Mouse (Mus musculus): ENCODE results near the gene Asb10.
"Not testable (repeated sequence)": the region's sequence is repeated elsewhere in the genome, so short reads cannot be mapped to it uniquely, and the experiment has no call there.

Asb10 gene

DNA sequence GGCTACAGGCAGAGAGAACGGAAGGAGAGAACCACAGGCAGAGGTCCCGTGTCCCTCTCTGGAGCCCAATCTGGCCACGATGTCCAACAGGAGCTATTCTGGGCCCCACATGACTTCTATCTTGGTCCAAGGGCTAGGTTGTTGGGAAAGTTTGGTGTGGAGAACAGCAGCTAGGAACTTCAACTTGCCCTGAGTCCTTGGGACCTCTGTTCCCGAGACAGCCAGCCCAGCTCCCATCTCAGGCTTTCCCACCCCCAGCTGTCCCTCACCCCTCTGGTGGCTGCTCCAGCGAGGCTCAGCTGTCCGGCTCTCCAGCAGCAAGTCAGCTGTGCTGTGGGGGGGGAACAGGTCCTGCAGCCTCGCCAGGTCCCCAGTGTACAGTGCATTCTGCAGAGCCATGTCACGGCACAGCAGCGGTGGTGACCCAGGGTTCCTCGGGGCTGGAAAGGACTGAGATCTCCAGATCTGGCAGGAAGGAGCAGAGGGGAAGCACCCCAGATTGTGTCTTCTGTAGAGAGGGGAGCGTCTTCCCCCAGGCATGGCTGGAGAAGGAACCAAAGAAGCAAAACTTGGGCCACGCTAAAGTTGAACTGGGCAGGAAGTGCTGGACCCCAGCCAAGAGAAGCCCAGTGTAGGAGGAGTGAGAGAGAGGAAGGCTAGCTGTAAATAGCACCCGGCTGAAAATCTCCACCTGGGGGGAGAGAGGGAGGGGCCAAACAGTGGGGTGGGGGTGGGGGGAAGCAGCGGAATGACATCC, at the start of gene Asb10:
Gene Asb10 (minus strand): TSS at position 592 of the 757 bp plus-strand sequence.
- peak; percentile 72 for DNase-seq

DNA sequence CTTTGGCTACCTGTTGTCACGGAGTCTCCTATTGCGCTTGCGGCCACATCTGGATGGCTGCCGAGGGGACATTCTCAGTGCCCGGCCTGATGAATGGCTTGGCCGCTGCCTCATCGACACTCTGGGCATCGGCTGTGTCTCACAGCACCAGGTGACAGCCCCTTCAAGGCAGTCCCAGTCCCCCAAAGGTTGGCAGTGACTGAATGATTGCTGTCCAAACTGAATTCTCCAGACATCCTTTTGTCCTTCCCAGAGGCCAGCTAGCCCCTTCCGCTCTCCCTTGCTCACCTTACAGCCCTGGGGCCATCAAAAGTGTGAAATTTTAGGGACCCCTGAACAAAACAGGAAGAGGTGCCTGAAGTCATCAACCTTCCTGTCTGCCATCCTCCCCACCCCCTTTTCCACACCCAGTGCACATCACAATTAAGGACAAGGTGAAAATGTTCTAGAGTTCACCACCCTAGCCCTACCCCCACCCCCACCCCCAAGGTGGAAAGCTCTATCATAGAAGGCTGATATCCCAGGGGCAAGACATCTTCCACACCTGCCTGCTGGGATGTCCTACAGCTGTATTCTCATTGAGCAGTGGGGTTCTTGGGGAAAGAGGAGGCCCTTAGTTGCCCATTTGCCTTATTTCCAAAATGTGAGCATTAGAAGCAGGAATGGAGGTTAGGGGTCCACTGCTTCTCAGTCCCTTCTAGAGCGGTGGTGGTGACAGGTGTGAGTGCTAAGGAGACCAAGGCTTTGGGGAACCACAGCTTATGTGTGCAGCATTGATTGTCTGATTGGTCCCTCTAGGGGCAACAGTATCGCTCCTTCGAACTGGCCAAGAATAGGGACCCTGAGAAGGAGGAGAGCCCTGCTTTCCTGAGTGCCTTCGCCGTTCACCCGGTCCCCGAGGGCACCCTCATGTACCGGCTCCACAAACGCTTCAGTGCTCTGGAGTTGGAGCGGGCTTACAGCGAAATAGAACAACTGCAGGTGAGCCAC, 49.0 kb upstream of the Asb10 start:
- no peak for DNase-seq

DNA sequence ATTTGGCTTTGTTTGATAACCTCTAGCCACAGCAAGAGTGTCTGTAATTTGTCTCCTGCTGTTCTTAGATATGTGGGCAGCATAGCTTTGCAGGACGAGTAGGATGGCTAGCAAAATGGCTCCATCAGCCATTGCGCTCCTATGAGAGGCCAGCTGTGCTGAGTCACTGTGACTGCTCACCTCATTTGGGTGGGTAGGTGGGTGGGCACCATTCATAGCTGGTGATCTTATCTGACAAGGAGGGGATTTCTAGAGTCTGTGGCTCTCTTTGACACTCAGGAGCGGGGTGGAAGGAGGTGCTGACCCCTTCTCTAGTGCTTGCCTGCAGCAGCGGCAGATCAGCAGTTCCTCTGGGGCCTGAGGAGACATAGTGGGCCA, 46.4 kb upstream of the Asb10 start:
- no peak for DNase-seq

DNA sequence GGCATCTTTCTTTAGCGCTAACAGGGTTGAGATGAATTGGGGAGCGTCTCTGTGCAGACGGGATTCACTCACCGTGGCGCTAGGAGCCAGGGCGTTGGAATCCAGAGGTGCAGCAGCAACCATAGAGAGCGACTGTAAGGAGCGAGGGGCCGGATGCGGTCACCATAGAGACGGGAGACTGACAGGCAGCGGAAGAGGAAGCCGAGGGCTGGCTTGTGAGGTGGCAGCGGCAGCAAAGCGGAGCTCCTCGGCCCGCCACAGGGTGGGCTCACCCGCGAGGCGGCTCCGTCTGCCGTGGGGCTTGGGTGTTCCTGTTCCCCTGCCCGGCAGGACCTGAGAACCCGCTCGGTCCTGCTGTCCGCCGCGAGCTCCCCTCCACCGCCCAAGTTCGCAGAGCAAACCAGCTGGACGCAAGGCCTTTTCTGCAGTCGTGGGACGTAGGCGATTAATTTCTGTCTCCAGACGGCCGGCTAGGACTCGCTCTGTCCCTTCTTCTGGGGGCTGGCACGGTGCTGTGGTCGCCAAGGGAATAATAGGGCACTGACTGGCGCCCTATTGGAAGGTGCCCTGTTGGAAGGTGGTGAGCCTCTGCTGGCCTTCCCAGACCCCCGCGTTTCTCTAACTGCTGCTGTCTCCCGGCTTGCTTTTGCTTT, 45.9 kb upstream of the Asb10 start, which contains the start of gene Chpf2:
Gene Chpf2 (plus strand): TSS at position 195 of the 653 bp plus-strand sequence.
- DNase-seq, result peak; percentile 83

DNA sequence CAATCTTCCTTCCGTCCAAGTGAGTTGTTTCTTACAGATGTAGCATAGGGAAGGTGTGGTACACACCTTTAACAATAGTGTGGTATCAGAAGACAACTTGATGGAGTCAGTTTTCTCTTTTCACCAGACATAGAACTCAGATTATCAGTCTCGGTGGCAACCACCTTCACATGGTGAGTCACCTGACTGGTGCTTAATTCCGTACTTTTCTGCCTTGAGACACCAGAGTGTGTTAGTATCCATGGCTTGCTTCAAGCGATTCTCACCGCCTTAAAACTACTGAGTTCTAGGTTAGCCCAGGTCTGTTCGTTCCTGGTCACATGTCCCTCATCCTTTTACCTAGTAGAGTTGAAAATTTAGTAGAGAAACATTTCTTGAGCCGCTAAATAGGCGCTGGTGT, 45.3 kb upstream of the Asb10 start:
- DNase-seq, result no peak

DNA sequence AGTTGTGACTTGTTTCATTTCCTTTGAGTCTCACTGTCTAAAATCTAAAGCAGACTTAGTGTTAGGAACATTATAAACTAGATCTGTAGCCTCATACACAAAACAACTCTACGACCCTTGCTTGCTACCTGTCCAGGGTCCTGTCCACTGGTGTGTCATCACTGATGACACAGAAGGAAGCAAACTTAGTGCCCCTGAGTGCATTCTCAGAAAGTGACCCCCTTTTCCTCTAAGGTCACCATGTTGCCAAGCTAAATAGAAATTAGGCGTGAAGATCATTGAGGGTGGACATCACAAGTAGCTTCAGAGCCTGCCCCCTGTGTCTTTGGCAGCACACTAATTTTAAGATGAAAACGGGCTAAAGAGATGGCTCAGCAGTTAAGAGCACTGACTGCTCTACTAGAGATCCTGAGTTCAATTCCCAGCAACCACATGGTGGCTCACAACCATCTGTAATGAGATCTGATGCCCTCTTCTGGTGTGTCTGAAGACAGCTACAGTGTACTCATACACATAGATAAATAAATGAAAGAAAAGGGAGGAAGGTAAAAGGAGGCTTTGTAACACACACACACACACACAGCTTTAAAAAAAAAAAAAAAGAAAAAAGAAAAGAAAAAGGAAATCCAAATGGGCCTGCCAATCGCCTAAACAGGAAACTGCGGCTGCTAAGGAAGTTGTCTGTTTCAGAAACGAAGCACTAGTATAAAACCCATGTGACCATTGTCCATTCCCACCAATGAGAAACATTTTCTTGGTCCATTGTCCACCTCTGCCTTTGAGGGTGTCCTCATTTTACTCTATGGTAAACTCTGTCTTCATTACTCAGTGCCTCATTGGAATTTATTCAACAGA, 37.6 kb upstream of the Asb10 start:
- DNase-seq, result no peak

DNA sequence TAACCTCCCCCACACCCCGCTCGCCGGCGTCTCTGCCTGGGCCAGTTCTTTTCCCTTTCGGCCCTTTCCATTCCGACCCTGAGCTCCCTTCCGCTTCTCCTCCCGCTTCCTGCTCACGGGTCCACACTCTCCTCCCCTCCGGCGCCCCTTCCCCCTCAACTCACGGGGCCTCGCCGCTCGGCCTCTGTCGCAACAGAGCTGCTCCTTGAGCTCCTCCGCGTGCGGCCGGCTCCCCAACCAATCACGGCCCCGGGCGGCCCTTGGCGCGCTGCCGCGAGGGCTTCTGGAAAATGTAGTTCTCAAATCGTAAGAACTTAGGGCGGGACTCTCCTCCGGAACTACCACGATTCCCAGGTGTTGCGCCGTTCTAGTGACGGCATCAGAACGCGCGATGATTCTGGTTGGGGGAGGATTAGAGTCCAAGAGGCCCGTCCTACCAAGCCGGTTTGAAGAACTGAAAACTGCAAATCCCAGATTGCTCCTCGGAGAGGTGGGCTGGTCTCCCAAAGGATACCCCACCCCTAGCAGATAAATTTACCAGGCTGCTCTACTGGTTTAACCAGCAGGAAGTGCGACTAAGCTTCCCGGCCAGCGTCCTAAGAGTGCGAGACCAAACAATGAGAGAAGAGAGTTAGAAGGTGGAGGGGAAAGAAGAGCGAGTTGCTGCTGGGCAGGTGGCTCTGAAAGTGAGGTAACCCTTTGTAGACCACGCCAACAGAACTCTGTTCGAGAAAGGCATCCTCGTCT, 36.6 kb upstream of the Asb10 start, which contains the start of gene Abcf2:
Gene Abcf2 (minus strand): TSS at position 285 of the 747 bp plus-strand sequence.
- DNase-seq, result peak; percentile 100

DNA sequence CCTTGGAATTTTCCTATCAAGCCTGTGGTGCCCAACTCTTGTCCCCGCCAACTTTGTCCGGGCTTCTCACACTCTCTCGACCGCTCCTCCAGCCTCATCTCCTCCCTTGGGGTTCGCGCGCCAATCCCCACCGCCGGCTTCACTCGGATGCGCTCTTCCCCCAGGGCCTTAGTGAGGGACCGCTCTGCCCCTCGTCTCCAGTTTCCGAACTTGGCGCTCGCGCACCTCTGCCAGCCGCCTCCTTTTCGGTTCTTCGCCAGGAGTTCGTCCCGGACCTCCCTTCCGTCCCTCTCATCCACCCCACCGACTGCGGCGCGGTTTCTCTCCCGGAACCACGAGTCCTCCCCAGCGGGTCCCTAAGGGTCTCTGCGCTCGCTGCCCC, 36.0 kb upstream of the Asb10 start:
- DNase-seq, result peak; percentile 35

DNA sequence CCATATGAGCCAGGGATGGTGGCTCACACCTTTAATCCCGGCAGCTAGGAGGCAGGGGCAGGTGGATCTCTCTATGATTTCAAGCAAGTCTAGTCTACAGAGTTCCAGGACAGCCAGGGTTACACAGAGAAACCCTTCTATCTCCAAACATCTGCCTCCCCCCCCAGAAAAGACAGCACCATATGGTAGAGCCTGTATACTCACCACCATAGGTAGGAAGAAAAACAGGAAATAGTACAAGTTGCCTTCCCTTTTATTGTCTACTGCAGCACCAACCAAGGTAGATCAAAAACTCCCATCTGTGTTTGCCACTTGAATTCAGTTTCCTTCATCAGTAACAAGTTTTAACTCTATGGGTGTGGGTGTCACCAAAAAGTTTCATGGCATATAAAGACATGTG, 35.2 kb upstream of the Asb10 start:
- no peak for DNase-seq

DNA sequence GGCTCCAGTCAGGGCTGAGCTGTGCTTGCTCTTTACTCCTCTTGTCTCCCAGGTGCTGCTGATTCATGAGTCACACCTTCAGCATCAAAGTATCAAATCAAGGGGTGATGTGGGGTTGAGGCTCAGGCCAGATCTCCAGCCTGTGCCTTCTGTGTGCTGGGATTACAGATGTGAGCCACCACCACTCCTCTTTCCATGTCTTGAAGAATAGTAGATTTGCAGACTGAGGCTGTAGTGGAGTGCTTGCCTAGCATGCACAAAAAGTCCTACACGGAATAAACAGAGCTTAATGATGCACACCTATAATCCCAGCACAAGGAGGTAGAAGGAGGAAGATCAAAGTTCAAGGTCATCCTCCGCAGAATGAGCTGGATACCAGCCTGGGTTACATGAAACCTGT, 15.9 kb upstream of the Asb10 start, which contains the start of gene 4931409K22Rik:
Gene 4931409K22Rik (minus strand): TSS at position 101 of the 400 bp plus-strand sequence.
- no peak for DNase-seq

DNA sequence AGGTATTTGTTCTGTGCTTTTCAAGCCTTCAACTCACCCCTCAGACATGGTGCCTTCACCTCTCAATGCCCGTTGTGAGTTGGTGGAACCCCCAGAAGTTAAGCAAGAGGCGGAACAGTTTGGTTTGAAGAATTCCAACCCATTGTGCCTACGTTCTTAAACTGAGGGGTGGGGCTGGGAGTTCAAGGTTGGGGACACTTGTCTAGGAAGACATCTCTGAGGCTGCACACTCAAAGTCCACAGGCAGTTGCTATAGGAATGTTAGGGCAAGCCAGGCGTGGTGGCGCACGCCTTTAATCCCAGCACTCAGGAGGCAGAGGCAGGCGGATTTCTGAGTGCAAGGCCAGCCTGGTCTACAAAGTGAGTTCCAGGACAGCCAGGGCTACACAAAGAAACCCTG, 14.6 kb upstream of the Asb10 start:
- DNase-seq, result not testable (repeated sequence)

DNA sequence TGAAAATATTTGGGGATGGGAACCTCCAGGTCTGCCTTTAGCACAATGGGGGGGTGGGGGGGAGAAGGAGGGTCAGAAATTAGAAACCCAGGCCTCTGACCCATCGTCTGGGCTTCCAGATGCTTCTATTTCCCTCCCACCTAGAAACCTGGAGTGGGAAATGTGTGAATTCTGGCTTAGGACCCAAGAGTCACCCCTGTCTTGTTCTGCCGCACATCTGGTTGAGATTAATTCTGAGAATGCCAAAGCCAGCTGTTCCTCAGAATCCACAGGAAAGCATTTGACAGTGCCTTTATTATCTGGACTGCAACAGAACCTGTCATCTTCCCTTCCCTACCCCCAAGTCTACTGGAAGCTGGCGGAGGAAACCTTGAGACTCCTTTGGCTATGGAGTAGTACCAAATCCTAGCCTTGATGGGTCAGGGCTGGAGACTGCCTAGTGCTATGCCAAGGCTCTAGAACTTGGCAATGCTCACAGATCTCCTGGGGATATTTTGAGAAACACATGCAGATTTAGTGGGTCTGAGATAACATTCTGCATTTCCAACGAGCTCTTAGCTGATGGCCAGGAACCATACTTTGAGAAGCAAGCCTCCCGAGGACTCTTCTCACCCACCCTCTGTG, 13.0 kb upstream of the Asb10 start:
- DNase-seq, result no peak

DNA sequence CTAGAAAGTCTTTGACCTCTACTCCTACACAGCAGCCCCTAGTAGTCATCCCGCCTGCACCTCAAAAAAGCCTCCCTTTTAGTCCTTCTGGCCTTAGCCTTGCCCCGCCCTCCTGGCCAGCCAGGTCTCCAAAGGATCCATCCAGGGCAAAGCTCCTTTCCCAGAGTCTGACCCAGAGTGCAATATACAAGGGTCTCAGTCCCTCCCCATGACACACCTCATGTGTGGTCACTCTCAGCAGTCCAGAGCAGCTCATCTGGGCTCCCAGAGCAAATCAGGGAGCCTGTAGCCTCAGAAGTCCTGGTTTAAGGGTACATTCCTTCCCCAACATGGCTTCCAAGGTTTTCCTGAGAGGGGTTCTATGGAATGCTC, 10.5 kb upstream of the Asb10 start:
- no peak for DNase-seq

DNA sequence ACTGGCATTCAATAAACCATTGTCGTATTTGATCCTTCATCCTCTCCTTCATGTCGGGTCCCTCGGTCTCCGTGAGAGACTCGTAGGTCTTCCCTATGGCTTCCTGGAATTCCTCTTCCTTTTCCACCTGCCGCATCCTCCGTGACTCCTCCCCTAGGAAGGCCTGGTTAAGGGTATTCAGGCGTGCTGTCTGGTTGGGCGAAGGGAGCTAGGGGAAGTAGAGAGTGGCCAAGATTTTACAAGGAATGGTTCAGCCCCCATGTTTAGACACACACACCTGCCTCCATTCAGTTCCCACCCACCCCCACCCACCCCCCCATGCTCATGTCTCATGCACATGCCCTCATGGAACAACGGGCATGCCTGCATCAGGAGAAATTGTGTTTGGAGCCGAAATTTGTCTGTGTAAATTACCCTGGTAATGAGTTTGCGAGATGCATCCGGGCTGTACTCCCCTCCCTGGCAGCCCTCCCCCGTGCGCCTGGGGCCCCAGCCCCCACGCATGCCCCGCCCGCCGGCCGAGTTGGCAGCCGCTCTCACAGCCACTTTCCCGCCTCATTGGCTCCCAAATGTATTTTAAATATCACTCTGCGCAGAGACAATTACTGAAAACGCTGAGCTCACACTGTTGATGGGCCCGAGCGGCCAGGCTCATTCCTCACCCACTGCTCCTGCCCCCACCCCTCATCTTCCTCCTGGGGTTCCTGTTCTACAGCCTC, 10.0 kb upstream of the Asb10 start:
- DNase-seq, result peak; percentile 37

DNA sequence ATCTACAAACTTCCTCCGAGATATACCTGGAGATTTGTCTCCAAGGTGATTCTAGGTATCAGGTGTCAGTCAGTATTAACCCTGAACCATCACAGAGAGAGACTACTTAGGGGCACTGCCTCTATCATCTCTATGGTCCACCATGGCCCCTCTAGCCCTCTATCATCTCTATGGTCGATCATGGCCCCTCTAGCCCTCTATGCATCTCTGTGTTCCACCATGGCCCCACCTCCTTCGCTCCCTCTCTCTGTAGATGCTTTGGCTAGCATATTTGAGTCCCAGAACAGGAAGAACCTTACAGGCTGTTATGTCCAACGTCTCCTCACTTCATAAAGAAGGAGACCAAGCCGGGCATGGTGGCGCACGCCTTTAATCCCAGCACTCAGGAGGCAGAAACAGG, 1.9 kb upstream of the Asb10 start:
- no peak for DNase-seq

DNA sequence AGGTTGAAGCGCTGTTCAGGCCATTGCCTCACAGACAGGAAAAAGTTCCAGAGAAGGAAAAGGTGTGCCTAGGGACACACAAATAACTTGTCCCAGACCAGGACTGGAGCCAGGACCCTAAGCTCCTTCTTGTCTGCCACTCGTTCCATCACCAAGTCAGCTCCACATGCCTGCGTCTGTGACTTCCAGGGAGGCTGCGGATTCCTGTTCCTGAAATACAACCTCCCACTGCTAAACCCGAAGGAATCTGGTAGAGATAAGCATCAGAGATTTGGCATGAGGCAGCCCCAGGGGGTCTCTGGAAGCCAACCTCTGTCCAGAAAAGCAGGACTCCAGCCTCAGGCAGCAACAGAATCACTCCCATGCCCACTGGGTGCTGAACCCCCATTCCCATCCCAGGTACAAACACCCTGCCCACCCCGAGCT, 379 bp upstream of the Asb10 start:
- DNase-seq, result no peak

DNA sequence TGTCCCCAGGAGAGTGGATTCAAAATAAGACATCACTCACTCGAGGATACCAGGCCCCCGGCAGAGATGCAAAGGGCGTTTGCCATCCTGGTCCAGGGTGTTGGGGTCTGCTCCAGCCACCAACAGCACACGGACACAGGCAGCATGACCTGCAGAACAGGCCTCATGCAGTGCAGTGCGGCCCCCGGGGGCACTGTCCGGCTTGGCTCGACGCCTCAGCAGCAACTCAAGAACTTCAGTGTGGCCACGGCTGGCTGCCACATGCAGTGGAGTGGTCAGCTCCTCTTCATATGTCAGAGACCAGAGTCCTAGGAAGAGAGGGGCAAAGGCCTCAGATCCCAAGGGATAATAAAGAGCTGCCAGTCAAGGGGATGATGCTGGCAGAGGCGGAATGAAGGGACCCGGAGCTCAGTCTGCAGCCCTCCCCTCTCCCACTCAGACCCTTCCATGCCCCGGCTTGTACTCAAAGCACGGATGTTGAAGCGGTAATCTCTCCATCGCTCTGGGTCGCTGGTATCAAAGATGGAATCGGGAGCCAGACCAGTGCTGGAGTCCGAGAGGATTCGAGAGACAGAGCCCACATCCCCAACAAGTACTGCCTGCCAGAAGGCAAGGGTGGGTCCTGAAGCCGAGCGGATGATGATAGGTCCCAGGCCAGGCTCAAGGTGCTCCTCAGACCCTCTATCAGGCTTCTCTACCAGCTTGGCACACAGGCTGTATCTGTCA, 1.0 kb downstream of the Asb10 start:
- DNase-seq, result no peak

DNA sequence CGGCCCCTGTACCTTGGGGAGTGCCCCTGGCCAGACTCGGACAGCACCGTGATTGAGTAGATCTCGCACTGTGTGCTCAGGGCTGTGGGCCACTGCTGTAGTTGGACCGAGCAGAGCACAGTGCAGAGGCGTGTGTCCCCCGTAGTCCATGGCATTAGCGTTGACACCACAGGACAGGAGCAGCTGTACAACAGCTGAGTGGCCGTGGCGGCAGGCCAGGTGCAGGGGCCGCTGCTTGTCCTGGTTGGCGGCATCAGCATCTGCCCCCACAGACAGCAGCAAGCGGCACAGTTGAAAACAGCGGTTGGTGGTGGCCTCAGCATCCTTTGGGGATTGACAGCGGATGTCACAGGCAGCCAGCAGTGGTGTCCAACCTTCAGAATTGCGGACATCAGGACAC, 3.2 kb downstream of the Asb10 start:
- DNase-seq, result no peak

DNA sequence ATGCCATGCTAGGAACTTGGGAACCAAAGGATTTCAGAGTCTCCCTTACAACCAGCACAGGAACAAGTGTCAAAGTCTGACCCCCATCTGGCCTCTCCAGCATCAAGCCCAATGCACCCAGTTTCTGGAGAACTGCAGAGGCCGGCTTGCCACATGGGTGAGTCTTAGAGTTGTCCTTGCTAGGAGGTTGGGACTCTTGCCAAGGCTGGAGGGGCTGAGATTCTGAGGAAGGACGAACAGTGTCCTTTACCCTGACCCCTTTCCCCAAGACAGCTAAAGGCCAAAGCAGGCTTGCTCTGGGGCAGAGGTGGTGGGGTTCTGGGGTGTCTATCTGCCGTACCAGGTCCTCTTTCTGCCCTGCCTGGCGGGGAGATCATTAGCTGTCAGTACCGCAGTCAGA, 4.3 kb downstream of the Asb10 start:
- no peak for DNase-seq

DNA sequence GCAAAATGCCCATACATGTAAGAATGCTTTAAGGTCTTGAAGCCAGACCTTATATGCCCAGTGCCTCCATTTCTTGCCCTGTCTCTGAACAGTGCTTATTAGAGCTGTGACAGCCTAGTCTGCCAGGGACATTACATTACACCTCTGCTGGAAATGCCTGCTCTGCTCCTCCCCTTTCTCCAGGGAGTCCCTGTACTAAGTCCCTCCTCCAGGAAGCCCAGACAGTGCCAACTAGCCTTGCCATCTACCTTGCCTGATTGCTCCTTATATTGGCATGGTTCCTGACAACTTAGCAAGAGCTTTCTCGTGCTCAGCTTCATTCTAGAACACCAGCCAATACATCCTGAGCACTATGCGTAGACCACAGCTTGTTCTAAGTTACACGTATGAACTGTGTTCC, 5.0 kb downstream of the Asb10 start:
- no peak for DNase-seq
